Mouse (Mus musculus) gastrocnemius, postnatal 10 days (tissue): ENCODE results near the gene Spaca3. TPM values are rescaled to one million over a fixed set of nuclear protein-coding genes. Genes with fewer than 3 reads are reported as not detected.

ENCODE experiments used
- total RNA-seq, 2 experiments: library from RNA; stranded (reverse); gene quantifications; 2 replicates each; pipeline ENCODE4 v1.2.3; 2021

Spaca3 gene
- total RNA-seq, 2 experiments from 2014 or later, result not detected

Other genes with a start within 250 kb of the Spaca3 start
- gene Myo1d, start 78.3 kb upstream of the Spaca3 start, total RNA-seq, result 10 to 100 TPM in 1 of 2 experiments, 1 to 10 TPM in 1; 6.6 to 12.5 TPM
- 1 to 10 TPM; 8.6 to 9.1 TPM for gene Tmem98, start 48.2 kb upstream of the Spaca3 start, total RNA-seq